Mouse (Mus musculus) lung, embryonic 14.5 days (tissue): ENCODE measurements around the gene Bach2. TPM values are rescaled to one million over a fixed set of nuclear protein-coding genes. Genes with fewer than 3 reads are reported as not detected.

Experiments used
- ATAC-seq: fragments of 200-750 bp; cut with Nextera tagmentation; 2 replicates; pipeline ENCODE4 v1.8.0; 2017; ENCODE audit warnings: mild to moderate bottlenecking, moderate TSS enrichment, moderate library complexity; ENCODE audit not compliant: insufficient read depth
- DNase-seq: peaks from one replicate; pipeline ENCODE4 v3.0.0-alpha.2; 2015
- H3K27ac ChIP-seq: fragments of 300-500 bp; sonication (generic); 2 replicates; pipeline ENCODE4 v1.5.1; 2014; ENCODE audit warnings: low read depth, mild to moderate bottlenecking, moderate library complexity
- H3K27me3 ChIP-seq: fragments of 300-500 bp; sonication (generic); 2 replicates; pipeline ENCODE4 v1.6.1; 2014; ENCODE audit warnings: low read length, control low read depth; ENCODE audit not compliant: insufficient read depth
- H3K36me3 ChIP-seq: fragments of 300-500 bp; sonication (generic); 2 replicates; pipeline ENCODE4 v1.6.1; 2014; ENCODE audit warnings: control low read depth; ENCODE audit not compliant: insufficient read depth
- H3K4me1 ChIP-seq: fragments of 300-500 bp; sonication (generic); 2 replicates; pipeline ENCODE4 v1.6.1; 2014; ENCODE audit warnings: antibody characterized with exemption, control low read depth; ENCODE audit not compliant: insufficient read depth
- H3K4me2 ChIP-seq: fragments of 300-500 bp; sonication (generic); 2 replicates; pipeline ENCODE4 v1.6.1; 2014; ENCODE audit warnings: mild to moderate bottlenecking
- H3K4me3 ChIP-seq: fragments of 300-500 bp; sonication (generic); 2 replicates; pipeline ENCODE4 v1.5.1; 2014; ENCODE audit warnings: low read depth, low read length
- H3K9ac ChIP-seq: fragments of 300-500 bp; sonication (generic); 2 replicates; pipeline ENCODE4 v1.6.1; 2014
- H3K9me3 ChIP-seq: fragments of 300-500 bp; sonication (generic); 2 replicates; pipeline ENCODE4 v1.6.1; 2016; ENCODE audit warnings: low read depth, low read length, control low read depth
- CTCF ChIP-seq: IDR thresholded peaks from 2 replicates; pipeline ENCODE4 v1.5.1; 2016; ENCODE audit warnings: antibody characterized with exemption, low read depth
- WGBS: fragments of 180-500 bp; shearing (Covaris S2); extraction: QIAGEN DNeasy Blood & Tissue Kit; methylation state at CpG from one replicate; pipeline ENCODE4 v1.1.7; 2014; 5-methylcytosine and 5-hydroxymethylcytosine counted together
- polyA plus RNA-seq: library from polyadenylated mRNA; unstranded; fragments of >200 nt; fragmentation: Nextera tagmentation; extraction: Ambion mirVana; gene quantifications from 2 replicates; pipeline ENCODE4 v1.2.1, GENCODE M21; 2014

Gene Bach2
- polyA plus RNA-seq, 1 experiment from 2014 or later, result 16.1 TPM

GRCm38 (mm10) chr4:32365144-32365907 lies 126.7 kb downstream of the Bach2 start:
- 25% methylated on average over 13 of the region's 13 CpGs for WGBS
- peak; percentile 33 for DNase-seq
- no peak overlapping the region for H3K4me2 ChIP-seq
- no peak for TF ChIP-seq CTCF
- no peaks in the 10 kb centered on the region for H3K36me3 ChIP-seq
- no peak overlapping the region; the same call in 1 of the 2 replicates for H3K9ac ChIP-seq
- peaks cover 11% of the 10 kb centered on the region for H3K4me1 ChIP-seq
- H3K9me3 ChIP-seq, result no peaks in the 10 kb centered on the region
- peak overlapping the region; percentile 42; the same call in 1 of the 2 replicates for H3K27ac ChIP-seq
- H3K27me3 ChIP-seq, result no peaks in the 10 kb centered on the region
- peak; percentile 45; the same call in 1 of the 2 replicates for ATAC-seq
- no peak overlapping the region for H3K4me3 ChIP-seq

GRCm38 (mm10) chr4:32366176-32366575 lies 127.6 kb downstream of the Bach2 start:
- H3K27me3 ChIP-seq, result no peaks in the 10 kb centered on the region
- no peak overlapping the region for H3K4me3 ChIP-seq
- peaks cover 11% of the 10 kb centered on the region for H3K4me1 ChIP-seq
- no peak for ATAC-seq
- no peak overlapping the region for H3K4me2 ChIP-seq
- DNase-seq, result no peak
- no peaks in the 10 kb centered on the region for H3K36me3 ChIP-seq
- 74% methylated on average over 2 of the region's 2 CpGs for WGBS
- TF ChIP-seq CTCF, result no peak
- H3K9ac ChIP-seq, result no peak overlapping the region
- no peaks in the 10 kb centered on the region for H3K9me3 ChIP-seq
- H3K27ac ChIP-seq, result no peak overlapping the region

GRCm38 (mm10) chr4:32368345-32368744 lies 129.7 kb downstream of the Bach2 start:
- Histone ChIP-seq H3K27me3 (no peaks in the 10 kb centered on the region), H3K4me3 (no peak overlapping the region), H3K9ac (no peak overlapping the region), H3K36me3 (no peaks in the 10 kb centered on the region), H3K27ac (no peak overlapping the region), H3K9me3 (no peaks in the 10 kb centered on the region), H3K4me2 (no peak overlapping the region), H3K4me1 (peaks cover 10% of the 10 kb centered on the region)
- no peak for TF ChIP-seq CTCF
- ATAC-seq (no peak), DNase-seq (no peak)
- WGBS, result 53% methylated on average over 8 of the region's 8 CpGs

GRCm38 (mm10) chr4:32373085-32373484 lies 134.5 kb downstream of the Bach2 start:
- Histone ChIP-seq H3K4me2 (no peak overlapping the region), H3K36me3 (no peaks in the 10 kb centered on the region), H3K27ac (no peak overlapping the region), H3K4me1 (peaks cover 17% of the 10 kb centered on the region), H3K9ac (no peak overlapping the region), H3K9me3 (no peaks in the 10 kb centered on the region), H3K4me3 (no peak overlapping the region), H3K27me3 (no peaks in the 10 kb centered on the region)
- TF ChIP-seq CTCF, result no peak
- DNase-seq (no peak), ATAC-seq (peak; percentile 35)
- WGBS, result 33% methylated on average over 7 of the region's 7 CpGs

GRCm38 (mm10) chr4:32373527-32373926 lies 134.9 kb downstream of the Bach2 start:
- peaks cover 17% of the 10 kb centered on the region for H3K4me1 ChIP-seq
- H3K27me3 ChIP-seq, result no peaks in the 10 kb centered on the region
- ATAC-seq, result no peak
- no peaks in the 10 kb centered on the region for H3K36me3 ChIP-seq
- no peak overlapping the region for H3K9ac ChIP-seq
- WGBS, result 37% methylated on average over 3 of the region's 3 CpGs
- DNase-seq, result no peak
- no peak overlapping the region for H3K27ac ChIP-seq
- H3K4me2 ChIP-seq, result no peak overlapping the region
- H3K4me3 ChIP-seq, result no peak overlapping the region
- no peak for TF ChIP-seq CTCF
- no peaks in the 10 kb centered on the region for H3K9me3 ChIP-seq

GRCm38 (mm10) chr4:32374751-32375582 lies 136.4 kb downstream of the Bach2 start:
- no peak overlapping the region for H3K4me3 ChIP-seq
- no peaks in the 10 kb centered on the region for H3K9me3 ChIP-seq
- H3K27me3 ChIP-seq, result no peaks in the 10 kb centered on the region
- no peak overlapping the region; the same call in 1 of the 2 replicates for H3K27ac ChIP-seq
- TF ChIP-seq CTCF, result no peak
- no peaks in the 10 kb centered on the region for H3K36me3 ChIP-seq
- no peak overlapping the region for H3K9ac ChIP-seq
- ATAC-seq, result 0 out of 2 replicates have a peak, but pooled peaks have one; percentile 11
- WGBS, result 48% methylated on average over 10 of the region's 10 CpGs
- H3K4me1 ChIP-seq, result peaks cover 17% of the 10 kb centered on the region
- no peak overlapping the region for H3K4me2 ChIP-seq
- DNase-seq, result no peak
